Mouse (Mus musculus): ENCODE data around the gene Tnfaip6. TPM values are rescaled to one million over a fixed set of nuclear protein-coding genes. Genes with fewer than 3 reads are reported as not detected.
A peak's percentile ranks its signal among the peaks of the same experiment; 100 is the strongest.

Tnfaip6 gene
- total and polyA plus RNA-seq, 3 experiments, result not detected

- TF ChIP-seq CTCF (IDR thresholded peaks at IDR 0.05; ENCODE audit: low read depth, low read length) (no peak), GATA2 (IDR thresholded peaks at IDR 0.05; ENCODE audit: borderline replicate concordance, low read depth, low read length) (no peak), GATA1 (IDR thresholded peaks at IDR 0.05; ENCODE audit: borderline replicate concordance, low read length) (no peak), TAL1 (conservative IDR thresholded peaks at IDR 0.05; ENCODE audit: low read depth, low read length) (no peak), POLR2AphosphoS5 (IDR thresholded peaks at IDR 0.05; ENCODE audit: insufficient replicate concordance, low read depth, low read length) (no peak)
- peak; percentile 68 for ATAC-seq (ENCODE audit: extremely low read depth, insufficient number of reproducible peaks, low FRiP score, poor library complexity, severe bottlenecking)
- Histone ChIP-seq H3K9me3 (replicated peaks) (no peaks in the 10 kb centered on the region), H3K27me3 (ENCODE audit: insufficient read depth, low read length) (peaks cover 9% of the 10 kb centered on the region), H3K36me3 (replicated peaks) (peaks cover 28% of the 10 kb centered on the region), H3K4me1 (ENCODE audit: insufficient read depth, low read depth, low read length) (peaks cover 16% of the 10 kb centered on the region), H3K4me3 (ENCODE audit: low read depth, low read length) (peak within 1 kb of the TSS; percentile 88)
- DNase-seq (ENCODE audit: low spot score), result peak; percentile 80
Observed at GRCm38 (mm10) chr2:52072491-52073140, 34.8 kb downstream of the Tnfaip6 start, which contains the start of gene Rif1. Rif1 (plus strand) TSS chr2:52072832.

- Histone ChIP-seq H3K36me3 (replicated peaks) (peaks cover 35% of the 10 kb centered on the region), H3K4me3 (ENCODE audit: low read depth, low read length) (peak overlapping the region; percentile 88), H3K27me3 (ENCODE audit: insufficient read depth, low read length) (peaks cover 9% of the 10 kb centered on the region), H3K4me1 (ENCODE audit: insufficient read depth, low read depth, low read length) (peaks cover 19% of the 10 kb centered on the region), H3K9me3 (replicated peaks) (no peaks in the 10 kb centered on the region)
- ATAC-seq (ENCODE audit: extremely low read depth, insufficient number of reproducible peaks, low FRiP score, poor library complexity, severe bottlenecking), result no peak
- TF ChIP-seq GATA2 (IDR thresholded peaks at IDR 0.05; ENCODE audit: borderline replicate concordance, low read depth, low read length), result no peak
- TF ChIP-seq POLR2AphosphoS5 (IDR thresholded peaks at IDR 0.05; ENCODE audit: insufficient replicate concordance, low read depth, low read length), result no peak
- TF ChIP-seq CTCF (IDR thresholded peaks at IDR 0.05; ENCODE audit: low read depth, low read length), result no peak
- no peak for TF ChIP-seq GATA1 (IDR thresholded peaks at IDR 0.05; ENCODE audit: borderline replicate concordance, low read length)
- peak; percentile 4 for DNase-seq (ENCODE audit: low spot score)
Observed at GRCm38 (mm10) chr2:52073141-52073904, 35.5 kb downstream of the Tnfaip6 start.

GRCm38 (mm10) chr2:52078666-52079065, 40.9 kb downstream of the Tnfaip6 start:
- peaks cover 82% of the 10 kb centered on the region for H3K36me3 ChIP-seq (replicated peaks)
- TF ChIP-seq TAL1 (conservative IDR thresholded peaks at IDR 0.05; ENCODE audit: low read depth, low read length), result no peak
- TF ChIP-seq GATA1 (IDR thresholded peaks at IDR 0.05; ENCODE audit: borderline replicate concordance, low read length), result no peak
- no peak for TF ChIP-seq GATA2 (IDR thresholded peaks at IDR 0.05; ENCODE audit: borderline replicate concordance, low read depth, low read length)
- TF ChIP-seq CTCF (IDR thresholded peaks at IDR 0.05; ENCODE audit: low read depth, low read length), result no peak
- TF ChIP-seq POLR2AphosphoS5 (IDR thresholded peaks at IDR 0.05; ENCODE audit: insufficient replicate concordance, low read depth, low read length), result no peak
- no peaks in the 10 kb centered on the region for H3K9me3 ChIP-seq (replicated peaks)
- DNase-seq (ENCODE audit: low spot score) (no peak), ATAC-seq (ENCODE audit: extremely low read depth, insufficient number of reproducible peaks, low FRiP score, poor library complexity, severe bottlenecking) (no peak)
- H3K4me3 ChIP-seq (ENCODE audit: low read depth, low read length), result no peak overlapping the region
- H3K27me3 ChIP-seq (ENCODE audit: insufficient read depth, low read length), result no peaks in the 10 kb centered on the region
- H3K4me1 ChIP-seq (ENCODE audit: insufficient read depth, low read depth, low read length), result peaks cover 19% of the 10 kb centered on the region

DNA sequence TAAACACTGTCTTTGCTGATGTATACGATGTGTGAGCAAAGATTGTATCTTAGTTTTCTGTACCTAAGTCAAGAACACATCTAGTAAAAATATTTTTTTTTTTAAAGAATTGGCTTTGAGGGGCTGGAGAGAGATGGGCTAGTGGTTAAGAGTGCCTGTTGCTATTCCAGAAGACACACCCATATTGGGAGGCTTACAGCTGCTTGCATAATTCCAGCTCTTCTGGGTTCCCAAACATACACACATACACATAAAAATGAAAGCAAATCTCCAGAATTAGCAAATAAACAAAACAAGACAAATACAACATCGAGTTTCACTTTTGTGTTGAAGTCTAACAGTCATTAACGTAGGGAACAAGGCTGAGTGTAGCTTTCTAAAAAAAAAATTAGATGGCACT, 46.2 kb downstream of the Tnfaip6 start:
- Histone ChIP-seq H3K9me3 (replicated peaks) (no peaks in the 10 kb centered on the region), H3K27me3 (ENCODE audit: insufficient read depth, low read length) (no peaks in the 10 kb centered on the region), H3K4me1 (ENCODE audit: insufficient read depth, low read depth, low read length) (peaks cover 4% of the 10 kb centered on the region; the same call in 1 of the 2 replicates), H3K36me3 (replicated peaks) (peaks cover 88% of the 10 kb centered on the region), H3K4me3 (ENCODE audit: low read depth, low read length) (no peak overlapping the region)
- ATAC-seq (ENCODE audit: extremely low read depth, insufficient number of reproducible peaks, low FRiP score, poor library complexity, severe bottlenecking) (no peak), DNase-seq (ENCODE audit: low spot score) (no peak)
- TF ChIP-seq POLR2AphosphoS5 (IDR thresholded peaks at IDR 0.05; ENCODE audit: insufficient replicate concordance, low read depth, low read length) (no peak), GATA1 (IDR thresholded peaks at IDR 0.05; ENCODE audit: borderline replicate concordance, low read length) (no peak), CTCF (IDR thresholded peaks at IDR 0.05; ENCODE audit: low read depth, low read length) (no peak), GATA2 (IDR thresholded peaks at IDR 0.05; ENCODE audit: borderline replicate concordance, low read depth, low read length) (no peak), TAL1 (conservative IDR thresholded peaks at IDR 0.05; ENCODE audit: low read depth, low read length) (no peak)

DNA sequence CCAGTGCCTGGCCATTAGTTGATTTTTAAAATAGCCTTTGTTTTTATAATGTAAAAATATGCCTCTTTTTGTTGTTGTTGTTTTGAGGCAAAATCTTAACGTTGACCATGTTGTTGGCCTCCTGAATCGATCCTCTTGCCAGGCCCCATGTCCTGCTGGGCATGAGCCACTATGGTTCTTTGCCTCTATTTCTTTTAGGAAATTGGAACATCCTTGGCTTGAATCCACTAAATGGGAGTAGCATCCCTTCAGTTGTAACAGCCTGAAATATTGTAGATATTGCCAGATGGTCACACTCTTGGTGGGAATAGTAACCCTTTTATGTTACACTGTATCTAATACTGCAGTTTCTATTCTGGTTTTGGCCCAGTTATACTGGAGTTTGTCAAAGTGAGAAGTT, 46.8 kb downstream of the Tnfaip6 start:
- TF ChIP-seq POLR2AphosphoS5 (IDR thresholded peaks at IDR 0.05; ENCODE audit: insufficient replicate concordance, low read depth, low read length) (no peak), TAL1 (conservative IDR thresholded peaks at IDR 0.05; ENCODE audit: low read depth, low read length) (no peak), CTCF (IDR thresholded peaks at IDR 0.05; ENCODE audit: low read depth, low read length) (no peak), GATA1 (IDR thresholded peaks at IDR 0.05; ENCODE audit: borderline replicate concordance, low read length) (no peak), GATA2 (IDR thresholded peaks at IDR 0.05; ENCODE audit: borderline replicate concordance, low read depth, low read length) (no peak)
- ATAC-seq (ENCODE audit: extremely low read depth, insufficient number of reproducible peaks, low FRiP score, poor library complexity, severe bottlenecking) (no peak), DNase-seq (ENCODE audit: low spot score) (no peak)
- peaks cover 88% of the 10 kb centered on the region for H3K36me3 ChIP-seq (replicated peaks)
- no peaks in the 10 kb centered on the region for H3K9me3 ChIP-seq (replicated peaks)
- no peak overlapping the region for H3K4me3 ChIP-seq (ENCODE audit: low read depth, low read length)
- H3K27me3 ChIP-seq (ENCODE audit: insufficient read depth, low read length), result no peaks in the 10 kb centered on the region
- H3K4me1 ChIP-seq (ENCODE audit: insufficient read depth, low read depth, low read length), result peaks cover 4% of the 10 kb centered on the region; the same call in 1 of the 2 replicates

Other genes starting within 250 kb of the Tnfaip6 start
- gene Rbm43, start 102.8 kb upstream of the Tnfaip6 start, total RNA-seq (2014; fragmentation: Nextera tagmentation), result 67.7 and 81.7 TPM in 2 replicates
- gene Rbm43, start 102.8 kb upstream of the Tnfaip6 start, total RNA-seq (2017), result 27.8 and 32.0 TPM in 2 replicates
- 13.2 and 13.3 TPM in 2 replicates for gene Rbm43, start 102.8 kb upstream of the Tnfaip6 start, polyA plus RNA-seq (2012)
- 5.8 and 7.7 TPM in 2 replicates for gene Nmi, start 64.5 kb upstream of the Tnfaip6 start, total RNA-seq (2014; fragmentation: Nextera tagmentation)
- gene Nmi, start 64.5 kb upstream of the Tnfaip6 start, total RNA-seq (2017), result 16.6 and 17.5 TPM in 2 replicates
- 0.42 and 0.51 TPM in 2 replicates for gene Nmi, start 64.5 kb upstream of the Tnfaip6 start, polyA plus RNA-seq (2012)
- gene Rif1, start 34.8 kb downstream of the Tnfaip6 start, total RNA-seq (2014; fragmentation: Nextera tagmentation), result 193 and 217 TPM in 2 replicates
- gene Rif1, start 34.8 kb downstream of the Tnfaip6 start, total RNA-seq (2017), result 126 and 145 TPM in 2 replicates
- gene Rif1, start 34.8 kb downstream of the Tnfaip6 start, polyA plus RNA-seq (2012), result 19.3 and 24.0 TPM in 2 replicates